Mouse (Mus musculus) naive thymus-derived CD4-positive, alpha-beta T cell, adult 2 months (primary cell): ENCODE data around the gene Cbx8.

Experiments used
- DNase-seq: peaks from one replicate; pipeline ENCODE4 v3.0.0-alpha.2; 2011; ENCODE audit warnings: low read depth

Gene Cbx8

DNA sequence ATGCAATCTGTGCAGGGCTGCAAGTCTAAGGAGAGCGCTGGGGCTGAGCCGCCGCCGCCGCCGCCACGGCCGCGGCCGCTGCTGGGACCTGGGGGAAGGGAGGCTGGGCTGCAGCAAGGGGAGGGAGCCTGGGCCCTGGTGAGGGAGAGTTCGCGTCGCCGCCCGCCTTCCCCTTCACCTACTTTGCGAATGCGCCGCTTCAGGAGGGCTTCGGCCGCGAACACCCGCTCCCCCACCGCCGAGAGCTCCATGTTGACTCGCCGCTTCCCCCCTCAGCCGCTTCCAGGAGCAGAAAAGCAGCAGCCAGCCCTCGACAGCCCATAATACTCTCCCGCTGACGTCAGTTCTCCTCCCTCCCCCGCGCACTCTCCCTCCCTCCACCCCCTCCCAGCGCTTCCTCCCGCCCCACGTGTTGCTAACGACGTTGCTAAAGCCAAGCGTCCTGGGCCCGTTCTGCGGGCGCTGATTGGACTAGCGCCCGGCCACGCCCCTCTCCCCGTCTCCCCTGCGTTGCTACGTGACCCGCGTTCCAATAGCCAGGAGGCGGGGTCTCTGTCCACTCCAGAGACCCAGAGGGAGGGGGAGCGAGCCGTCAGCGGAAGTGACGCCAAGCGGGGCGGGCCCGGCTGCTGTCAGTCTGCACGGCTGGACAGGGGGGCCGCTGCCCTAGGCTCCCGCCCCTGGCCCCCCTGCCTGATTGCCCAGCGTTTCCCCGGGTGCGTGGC is at the start of gene Cbx8:
Gene Cbx8, minus strand, starts transcription at position 370 of the 725 bp plus-strand sequence.
- DNase-seq, result peak; percentile 99

- peak; percentile 44 for DNase-seq
Measured at GRCm38 (mm10) chr11:119090076-119090960, 49.5 kb upstream of the Cbx8 start.

- peak; percentile 76 for DNase-seq
Measured at GRCm38 (mm10) chr11:119089235-119090075, 48.7 kb upstream of the Cbx8 start.

- peak; percentile 60 for DNase-seq
Measured at GRCm38 (mm10) chr11:119088391-119089234, 47.8 kb upstream of the Cbx8 start.

- peak; percentile 70 for DNase-seq
Measured at GRCm38 (mm10) chr11:119087301-119088082, 46.7 kb upstream of the Cbx8 start.

DNA sequence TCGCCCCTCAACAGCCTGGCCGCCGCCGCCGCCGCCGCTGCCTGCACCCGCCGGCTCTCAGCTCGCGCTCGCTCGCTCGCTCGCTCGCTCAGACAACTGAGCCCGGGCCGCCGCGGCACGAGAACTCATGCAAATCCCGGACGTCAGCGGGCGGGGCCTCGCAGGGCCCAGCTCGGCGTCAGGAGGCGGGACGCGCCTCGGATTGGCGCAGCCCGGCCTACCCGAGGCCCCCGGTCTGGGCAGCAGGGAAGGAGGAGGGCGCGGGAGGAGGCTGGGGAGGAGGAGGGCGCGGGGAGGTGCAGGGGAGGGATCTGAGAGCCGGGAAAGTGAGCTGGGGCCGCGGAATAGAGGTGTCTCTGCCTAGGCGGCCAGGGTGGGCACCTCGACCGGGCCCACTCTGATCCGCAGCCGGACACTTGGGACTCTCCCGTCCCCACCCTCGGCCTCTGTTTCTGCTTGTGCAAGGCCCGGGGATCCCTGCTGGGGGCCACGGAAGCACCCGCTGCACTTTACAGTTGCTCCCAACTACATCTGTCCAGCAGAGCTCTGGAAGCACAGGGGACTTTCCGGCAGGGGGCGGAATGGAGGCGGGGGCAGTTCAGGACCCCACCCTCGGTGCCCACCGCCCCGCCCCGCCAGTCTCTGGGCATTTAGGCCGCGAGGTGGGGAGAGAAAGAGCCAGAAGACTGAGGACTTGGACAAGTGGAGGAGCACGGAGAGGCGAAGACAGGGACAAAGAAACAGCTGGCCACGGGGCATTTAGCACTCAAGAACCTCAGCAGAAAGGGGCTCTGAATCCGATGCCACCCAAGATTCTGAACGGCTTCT is 45.6 kb upstream of the Cbx8 start, which contains the start of gene Cbx4:
Gene Cbx4, minus strand, starts transcription at position 78 of the 828 bp plus-strand sequence.
- peak; percentile 94 for DNase-seq

DNA sequence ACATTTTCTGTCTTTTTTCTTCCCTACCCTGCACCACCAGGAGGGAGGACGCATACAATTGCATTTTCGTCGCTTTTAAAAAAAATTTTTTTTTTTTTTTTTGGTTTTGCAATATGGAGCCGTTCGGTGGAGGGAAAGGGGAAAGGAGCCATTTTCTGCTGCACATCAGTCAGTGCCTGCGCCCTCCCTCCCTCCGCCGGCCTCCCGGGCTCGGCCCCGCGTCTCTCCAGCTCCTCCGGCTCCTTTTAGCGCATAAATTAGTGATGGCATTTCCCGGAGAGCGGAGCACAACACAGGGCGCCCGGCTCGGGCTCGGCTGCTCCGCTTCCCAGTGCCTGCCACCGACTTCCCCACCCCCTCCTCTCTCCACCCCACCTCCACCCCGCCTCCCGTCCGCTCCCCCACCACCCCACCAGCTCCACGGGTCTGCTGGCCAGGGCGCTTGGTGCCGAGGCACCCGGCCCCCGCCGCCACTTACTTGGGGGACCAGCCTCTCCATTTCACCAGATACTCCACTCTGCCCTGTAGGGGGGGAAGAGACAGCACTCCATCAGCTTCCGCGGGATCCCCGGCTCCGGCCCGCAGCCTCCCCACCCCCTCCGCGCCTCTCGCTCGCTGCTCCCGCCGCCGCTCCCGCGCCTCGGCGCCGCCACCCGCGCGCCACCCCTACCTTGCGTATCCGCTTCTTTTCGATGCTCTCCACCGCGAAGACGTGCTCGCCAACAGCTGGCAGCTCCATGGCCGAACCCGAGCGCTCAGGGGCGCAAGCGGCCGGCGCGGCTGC is 44.7 kb upstream of the Cbx8 start:
- peak; percentile 82 for DNase-seq

- peak; percentile 70 for DNase-seq
Measured at GRCm38 (mm10) chr11:119084446-119085278, 43.9 kb upstream of the Cbx8 start.

DNA sequence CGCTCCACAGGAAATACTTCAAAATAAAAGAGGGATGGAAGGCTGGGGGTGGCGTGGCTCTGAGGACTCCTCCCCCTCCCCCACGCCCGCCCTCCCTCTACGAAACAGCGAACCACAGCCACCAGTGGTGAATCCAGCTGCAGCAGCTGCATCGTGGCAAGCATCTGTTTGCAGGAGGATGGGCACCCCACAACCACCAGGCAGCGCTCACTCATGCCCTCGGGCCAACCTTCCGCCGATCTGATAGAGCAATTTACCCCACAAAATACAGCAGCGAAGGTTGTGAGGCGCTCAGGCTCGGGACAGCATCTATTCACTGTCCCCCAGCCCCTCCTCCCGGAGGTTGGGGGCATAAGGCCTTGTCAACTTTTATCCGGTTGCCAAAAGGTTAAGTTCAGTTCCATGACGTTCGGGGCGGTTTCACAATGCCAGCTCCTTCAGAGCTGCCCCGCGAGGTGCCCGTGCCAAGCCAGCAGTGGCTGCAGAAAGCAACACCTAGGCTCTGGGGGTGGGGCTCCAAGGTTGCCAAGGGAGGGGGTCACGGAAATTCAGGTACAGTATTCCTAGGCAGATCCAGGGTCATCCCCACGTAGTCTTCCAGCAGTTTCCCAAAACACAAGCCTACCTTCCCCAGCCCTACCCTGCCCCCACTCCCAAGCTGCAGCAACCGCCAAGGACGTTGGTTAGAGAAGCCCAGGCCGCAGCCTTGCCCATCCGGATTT is 43.1 kb upstream of the Cbx8 start:
- peak; percentile 85 for DNase-seq

DNA sequence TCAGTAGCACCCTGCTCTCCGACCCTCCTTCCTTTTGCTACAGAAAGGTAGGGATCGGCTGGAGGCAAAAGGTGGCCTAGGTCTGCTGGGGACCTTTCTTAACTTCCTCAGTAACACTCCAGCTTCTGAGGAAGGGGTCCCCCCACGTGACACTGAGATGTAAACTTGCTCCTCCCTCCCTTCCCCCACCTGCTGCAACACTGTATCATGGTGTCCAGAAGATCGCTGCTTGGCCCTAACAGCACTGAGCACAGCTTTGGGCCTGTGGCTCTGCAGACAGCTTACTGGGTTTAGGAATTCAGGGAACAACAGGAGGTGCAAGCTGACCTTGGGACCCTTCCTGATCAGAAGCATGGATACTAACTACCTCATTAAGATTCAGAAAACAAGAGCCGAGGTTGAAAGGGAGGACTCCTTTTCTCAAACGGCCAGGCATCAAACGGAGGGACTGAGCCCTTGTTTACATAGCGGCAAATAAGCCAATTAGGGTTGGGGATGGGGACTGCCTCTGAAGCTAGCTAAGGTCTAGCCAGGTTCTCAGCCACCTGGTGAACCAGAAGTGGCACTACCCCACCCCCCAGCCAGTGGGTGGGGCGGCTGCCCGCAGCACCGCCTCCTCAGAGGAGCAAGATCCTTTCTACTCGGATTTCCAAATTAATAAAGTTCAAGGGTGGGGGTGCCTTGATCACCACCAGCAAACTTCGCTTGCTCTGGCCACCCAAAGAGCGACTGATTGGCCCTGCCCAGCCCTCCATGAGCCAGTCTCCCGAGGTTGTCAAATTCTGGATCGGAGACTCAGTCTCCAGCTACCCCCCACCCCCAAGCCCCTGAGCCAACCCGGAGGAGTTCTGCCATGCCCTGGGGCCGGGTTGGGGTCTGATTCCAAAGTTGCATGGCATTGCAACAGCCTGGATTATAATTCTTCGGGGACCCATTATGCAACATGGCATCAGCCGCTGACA is 42.1 kb upstream of the Cbx8 start:
- DNase-seq, result peak; percentile 73

- peak; percentile 73 for DNase-seq
Measured at GRCm38 (mm10) chr11:119081839-119082637, 41.3 kb upstream of the Cbx8 start.

DNA sequence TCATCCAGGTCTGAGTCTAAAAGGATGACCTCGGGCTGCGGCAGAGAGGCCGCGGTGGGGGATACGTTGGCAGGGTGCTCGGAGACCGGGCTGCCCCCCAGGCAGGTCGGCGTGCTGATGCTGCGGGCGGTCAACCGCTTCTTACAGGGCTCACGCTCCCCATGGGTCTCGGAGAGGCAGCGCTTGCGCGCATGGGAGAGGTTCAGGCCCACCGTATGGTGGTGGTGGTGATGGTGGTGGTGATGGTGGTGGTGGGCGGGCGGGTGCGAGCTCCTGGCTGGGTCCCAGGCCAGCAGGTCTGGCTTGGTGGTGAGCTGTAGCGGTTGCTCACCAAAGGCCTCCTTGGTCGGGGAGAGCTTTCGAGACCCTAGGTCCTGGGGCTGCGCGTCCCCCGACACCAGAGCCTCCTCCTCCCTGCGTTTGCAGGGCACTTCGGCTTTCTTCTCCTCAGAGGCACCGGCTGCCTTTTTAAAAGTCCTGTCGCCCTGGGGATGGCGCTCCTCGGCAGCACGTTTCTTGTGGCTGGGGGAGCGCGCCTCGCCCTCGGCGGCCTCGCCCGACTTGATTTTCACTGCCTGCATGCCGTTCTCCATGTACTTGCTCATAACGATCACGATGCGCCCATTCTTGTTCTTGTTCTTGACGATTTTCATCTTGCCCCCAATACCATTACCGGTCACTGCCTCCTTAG is 40.5 kb upstream of the Cbx8 start:
- no peak for DNase-seq

GRCm38 (mm10) chr11:119080461-119081147 is 39.8 kb upstream of the Cbx8 start:
- DNase-seq, result no peak

- DNase-seq, result peak; percentile 32
Measured at GRCm38 (mm10) chr11:119079445-119079837, 38.7 kb upstream of the Cbx8 start.
